Mouse (Mus musculus): ENCODE measurements around the gene Arhgap32. TPM values are rescaled to one million over a fixed set of nuclear protein-coding genes. Genes with fewer than 3 reads are reported as not detected.

Gene Arhgap32
- polyA plus RNA-seq, 1 experiment from 2014 or later: 10.3 TPM

- H3K27ac ChIP-seq (replicated peaks): peak overlapping the region; percentile 49; the same call in 1 of the 2 replicates
- H3K9ac ChIP-seq: no peak overlapping the region
- no peak; the same call in 1 of the 2 replicates for ATAC-seq (ENCODE audit: low read depth)
- H3K36me3 ChIP-seq: no peaks in the 10 kb centered on the region
- H3K27me3 ChIP-seq: no peaks in the 10 kb centered on the region
- H3K4me1 ChIP-seq (replicated peaks): peaks cover 18% of the 10 kb centered on the region
- 49% methylated on average over 5 of the region's 5 CpGs for WGBS
- no peak overlapping the region for H3K4me2 ChIP-seq
- H3K4me3 ChIP-seq: no peak overlapping the region
- H3K9me3 ChIP-seq: no peaks in the 10 kb centered on the region
Measured at GRCm38 (mm10) chr9:32223739-32224529, 108.0 kb downstream of the Arhgap32 start.

- 70% methylated on average over 4 of the region's 4 CpGs for WGBS
- Histone ChIP-seq H3K9ac (no peak overlapping the region), H3K27ac (replicated peaks) (no peak overlapping the region), H3K4me3 (no peak overlapping the region), H3K4me1 (replicated peaks) (peaks cover 18% of the 10 kb centered on the region), H3K27me3 (no peaks in the 10 kb centered on the region), H3K4me2 (no peak overlapping the region), H3K36me3 (no peaks in the 10 kb centered on the region), H3K9me3 (no peaks in the 10 kb centered on the region)
- no peak for ATAC-seq (ENCODE audit: low read depth)
Measured at GRCm38 (mm10) chr9:32224937-32225336, 109.0 kb downstream of the Arhgap32 start.

GRCm38 (mm10) chr9:32225584-32225983 is 109.6 kb downstream of the Arhgap32 start:
- H3K27me3 ChIP-seq: no peaks in the 10 kb centered on the region
- H3K4me2 ChIP-seq: no peak overlapping the region
- peaks cover 18% of the 10 kb centered on the region for H3K4me1 ChIP-seq (replicated peaks)
- H3K9me3 ChIP-seq: no peaks in the 10 kb centered on the region
- no peak overlapping the region for H3K9ac ChIP-seq
- H3K36me3 ChIP-seq: no peaks in the 10 kb centered on the region
- WGBS: 67% methylated on average over 1 of the region's 1 CpGs
- ATAC-seq (ENCODE audit: low read depth): no peak
- no peak overlapping the region for H3K4me3 ChIP-seq
- H3K27ac ChIP-seq (replicated peaks): no peak overlapping the region

- H3K27me3 ChIP-seq: no peaks in the 10 kb centered on the region
- H3K4me2 ChIP-seq: no peak overlapping the region
- H3K4me3 ChIP-seq: no peak overlapping the region
- 87% methylated on average over 2 of the region's 2 CpGs for WGBS
- no peak for ATAC-seq (ENCODE audit: low read depth)
- no peaks in the 10 kb centered on the region for H3K36me3 ChIP-seq
- H3K9ac ChIP-seq: no peak overlapping the region
- H3K27ac ChIP-seq (replicated peaks): no peak overlapping the region
- no peaks in the 10 kb centered on the region for H3K9me3 ChIP-seq
- peaks cover 18% of the 10 kb centered on the region for H3K4me1 ChIP-seq (replicated peaks)
Measured at GRCm38 (mm10) chr9:32227034-32227433, 111.1 kb downstream of the Arhgap32 start.

GRCm38 (mm10) chr9:32233593-32233992 is 117.7 kb downstream of the Arhgap32 start:
- H3K4me1 ChIP-seq (replicated peaks): no peaks in the 10 kb centered on the region
- ATAC-seq (ENCODE audit: low read depth): no peak
- H3K27ac ChIP-seq (replicated peaks): no peak overlapping the region
- H3K27me3 ChIP-seq: no peaks in the 10 kb centered on the region
- H3K36me3 ChIP-seq: no peaks in the 10 kb centered on the region
- no peak overlapping the region for H3K4me3 ChIP-seq
- H3K9me3 ChIP-seq: no peaks in the 10 kb centered on the region
- WGBS: 80% methylated on average over 4 of the region's 4 CpGs
- H3K9ac ChIP-seq: no peak overlapping the region
- no peak overlapping the region for H3K4me2 ChIP-seq

GRCm38 (mm10) chr9:32234767-32235489 is 119.0 kb downstream of the Arhgap32 start:
- no peaks in the 10 kb centered on the region for H3K9me3 ChIP-seq
- no peak overlapping the region for H3K4me3 ChIP-seq
- no peak for ATAC-seq (ENCODE audit: low read depth)
- H3K27me3 ChIP-seq: no peaks in the 10 kb centered on the region
- peaks cover 5% of the 10 kb centered on the region; the same call in 1 of the 2 replicates for H3K36me3 ChIP-seq
- H3K4me1 ChIP-seq (replicated peaks): no peaks in the 10 kb centered on the region
- no peak overlapping the region for H3K4me2 ChIP-seq
- H3K9ac ChIP-seq: no peak overlapping the region
- 94% methylated on average over 3 of the region's 3 CpGs for WGBS
- no peak overlapping the region for H3K27ac ChIP-seq (replicated peaks)

- no peaks in the 10 kb centered on the region for H3K9me3 ChIP-seq
- 0 out of 2 replicates have a peak, but pooled peaks cover 5% of the 10 kb centered on the region for H3K4me1 ChIP-seq (replicated peaks)
- WGBS: 80% methylated on average over 10 of the region's 10 CpGs
- H3K4me2 ChIP-seq: no peak overlapping the region
- no peak overlapping the region for H3K27ac ChIP-seq (replicated peaks)
- no peaks in the 10 kb centered on the region for H3K27me3 ChIP-seq
- ATAC-seq (ENCODE audit: low read depth): no peak
- peaks cover 9% of the 10 kb centered on the region; the same call in 1 of the 2 replicates for H3K36me3 ChIP-seq
- H3K4me3 ChIP-seq: no peak overlapping the region
- H3K9ac ChIP-seq: no peak overlapping the region
Measured at GRCm38 (mm10) chr9:32238899-32239298, 123.0 kb downstream of the Arhgap32 start.

- Histone ChIP-seq H3K27ac (replicated peaks) (no peak overlapping the region), H3K4me2 (no peak overlapping the region), H3K27me3 (no peaks in the 10 kb centered on the region), H3K9ac (no peak overlapping the region), H3K4me3 (no peak overlapping the region), H3K4me1 (replicated peaks) (0 out of 2 replicates have a peak, but pooled peaks cover 5% of the 10 kb centered on the region), H3K9me3 (no peaks in the 10 kb centered on the region), H3K36me3 (peaks cover 9% of the 10 kb centered on the region; the same call in 1 of the 2 replicates)
- no peak for ATAC-seq (ENCODE audit: low read depth)
- WGBS: 94% methylated on average over 10 of the region's 10 CpGs
Measured at GRCm38 (mm10) chr9:32239427-32239826, 123.5 kb downstream of the Arhgap32 start.

- peaks cover 8% of the 10 kb centered on the region; the same call in 1 of the 2 replicates for H3K4me1 ChIP-seq (replicated peaks)
- no peak for ATAC-seq (ENCODE audit: low read depth)
- no peaks in the 10 kb centered on the region for H3K9me3 ChIP-seq
- 91% methylated on average over 5 of the region's 5 CpGs for WGBS
- no peak overlapping the region for H3K9ac ChIP-seq
- H3K27ac ChIP-seq (replicated peaks): no peak overlapping the region
- no peaks in the 10 kb centered on the region for H3K27me3 ChIP-seq
- no peak overlapping the region for H3K4me2 ChIP-seq
- no peak overlapping the region for H3K4me3 ChIP-seq
- H3K36me3 ChIP-seq: peaks cover 9% of the 10 kb centered on the region; the same call in 1 of the 2 replicates
Measured at GRCm38 (mm10) chr9:32240449-32240848, 124.5 kb downstream of the Arhgap32 start.

GRCm38 (mm10) chr9:32241637-32242199 is 125.8 kb downstream of the Arhgap32 start:
- no peaks in the 10 kb centered on the region for H3K9me3 ChIP-seq
- H3K4me2 ChIP-seq: no peak overlapping the region
- H3K9ac ChIP-seq: no peak overlapping the region
- no peak overlapping the region for H3K27ac ChIP-seq (replicated peaks)
- peaks cover 20% of the 10 kb centered on the region for H3K4me1 ChIP-seq (replicated peaks)
- no peaks in the 10 kb centered on the region for H3K27me3 ChIP-seq
- no peak for ATAC-seq (ENCODE audit: low read depth)
- peaks cover 10% of the 10 kb centered on the region; the same call in 1 of the 2 replicates for H3K36me3 ChIP-seq
- 91% methylated on average over 9 of the region's 9 CpGs for WGBS
- no peak overlapping the region for H3K4me3 ChIP-seq

GRCm38 (mm10) chr9:32242921-32243617 is 127.1 kb downstream of the Arhgap32 start:
- WGBS: 72% methylated on average over 2 of the region's 2 CpGs
- no peak overlapping the region for H3K27ac ChIP-seq (replicated peaks)
- peaks cover 24% of the 10 kb centered on the region for H3K4me1 ChIP-seq (replicated peaks)
- H3K9me3 ChIP-seq: no peaks in the 10 kb centered on the region
- no peak overlapping the region for H3K4me3 ChIP-seq
- H3K27me3 ChIP-seq: no peaks in the 10 kb centered on the region
- H3K4me2 ChIP-seq: no peak overlapping the region
- no peak for ATAC-seq (ENCODE audit: low read depth)
- no peak overlapping the region for H3K9ac ChIP-seq
- H3K36me3 ChIP-seq: peaks cover 20% of the 10 kb centered on the region

All from neural tube, embryonic 13.5 days (tissue).